Mouse (Mus musculus) kidney, adult 2 months (tissue): ENCODE measurements around the gene Plxna2. TPM values are rescaled to one million over a fixed set of nuclear protein-coding genes. Genes with fewer than 3 reads are reported as not detected.

ENCODE experiments used
- DNase-seq: peaks from one replicate; pipeline ENCODE4 v3.0.0; 2021
- H3K27ac ChIP-seq: fragments of 200-500 bp; 2 replicates; pipeline ENCODE4 v1.5.1; 2012; ENCODE audit warnings: low read depth, low read length, control low read depth, inconsistent platforms; ENCODE audit not compliant: insufficient read depth
- H3K27me3 ChIP-seq: fragments of 200-500 bp; replicated peaks from 2 replicates; pipeline ENCODE4 v1.6.1; 2012; ENCODE audit warnings: mild to moderate bottlenecking, moderate library complexity, low read length, inconsistent platforms; ENCODE audit not compliant: control insufficient read depth, insufficient read depth
- H3K36me3 ChIP-seq: fragments of 200-500 bp; 2 replicates; pipeline ENCODE4 v1.6.1; 2012; ENCODE audit warnings: mild to moderate bottlenecking, moderate library complexity, low read length, inconsistent platforms; ENCODE audit not compliant: control insufficient read depth, insufficient read depth
- H3K4me1 ChIP-seq: fragments of 200-500 bp; 2 replicates; pipeline ENCODE4 v1.6.1; 2011; ENCODE audit warnings: low read length; ENCODE audit not compliant: control insufficient read depth, insufficient read depth
- H3K4me3 ChIP-seq: fragments of 200-500 bp; 2 replicates; pipeline ENCODE4 v1.5.1; 2011; ENCODE audit warnings: mild to moderate bottlenecking, low read depth, low read length, control low read depth; ENCODE audit not compliant: insufficient read depth
- CTCF ChIP-seq: fragments of 200-500 bp; conservative IDR thresholded peaks from 2 replicates; pipeline ENCODE4 v1.5.1; 2011; ENCODE audit warnings: low read depth, mild to moderate bottlenecking, control low read depth, low read length, moderate library complexity, mixed read lengths; ENCODE audit not compliant: insufficient read depth, insufficient read length
- POLR2A ChIP-seq: fragments of 200-500 bp; IDR thresholded peaks from one replicate; pipeline ENCODE4 v1.6.1; 2011; ENCODE audit warnings: low read depth, low read length, control low read depth
- WGBS: fragments of 180-500 bp; shearing (Covaris S2); methylation state at CpG from one replicate; pipeline ENCODE4 v1.1.7; 2018; 5-methylcytosine and 5-hydroxymethylcytosine counted together
- polyA plus RNA-seq: library from polyadenylated mRNA; depleted of rRNA; stranded (reverse); fragments of >200 nt; gene quantifications from 2 replicates; pipeline ENCODE4 v1.2.3, GENCODE M21; 2012

Plxna2 gene
- polyA plus RNA-seq, 1 experiment = 5.1 TPM

DNA sequence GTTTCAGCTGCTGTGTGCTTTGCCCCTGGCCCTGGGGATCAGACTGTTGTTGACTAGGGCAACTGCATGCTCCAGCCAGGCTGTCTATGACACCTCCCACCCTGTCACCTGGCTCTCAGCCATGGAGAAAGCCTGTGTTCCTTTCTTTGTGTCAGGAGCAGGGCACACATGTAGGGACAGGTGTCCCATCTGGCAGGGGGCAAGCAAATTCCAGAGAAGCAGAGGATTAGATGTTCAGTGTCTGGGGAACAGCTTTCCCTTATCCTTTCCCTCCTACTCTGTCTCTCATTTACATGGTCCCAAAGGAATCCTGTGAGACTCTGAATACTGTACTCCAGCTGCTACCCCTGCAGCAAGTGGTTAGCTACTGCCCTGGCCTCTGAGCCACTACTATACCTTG lies 121.9 kb downstream of the Plxna2 start:
- Histone ChIP-seq H3K27me3 (no peaks in the 10 kb centered on the region), H3K27ac (no peak overlapping the region), H3K4me3 (no peak overlapping the region), H3K36me3 (no peaks in the 10 kb centered on the region), H3K4me1 (no peaks in the 10 kb centered on the region)
- TF ChIP-seq POLR2A (no peak), CTCF (no peak)
- DNase-seq = no peak

DNA sequence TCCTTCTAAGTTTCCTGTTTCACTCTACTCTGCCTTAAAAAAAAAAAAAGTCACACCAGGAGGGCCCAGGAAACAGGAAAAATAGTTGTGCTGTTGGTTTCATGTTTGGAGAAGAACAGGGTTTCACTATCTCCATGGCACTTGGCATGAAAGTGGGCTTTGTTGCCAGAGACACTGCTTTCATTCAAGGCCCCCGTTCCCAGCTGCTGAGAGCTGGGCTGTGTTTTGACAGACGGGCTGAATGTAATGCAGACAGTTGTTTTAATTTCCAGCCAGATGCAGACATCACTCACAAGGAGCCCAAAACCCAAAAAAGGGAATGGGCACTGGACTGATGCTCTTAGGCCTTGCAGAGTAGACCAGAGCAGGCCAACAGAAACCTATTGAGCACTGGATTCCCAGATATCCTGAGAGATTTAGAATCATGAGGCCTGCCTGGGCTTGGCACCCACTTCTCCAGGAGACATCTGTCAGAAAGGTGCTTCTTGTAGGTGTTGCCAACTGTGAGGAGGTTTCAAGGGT lies 124.9 kb downstream of the Plxna2 start:
- no peak overlapping the region for H3K4me3 ChIP-seq
- DNase-seq = no peak
- H3K27ac ChIP-seq = no peak overlapping the region
- 70% methylated on average over 2 of the region's 2 CpGs for WGBS
- peaks cover 7% of the 10 kb centered on the region; the same call in 1 of the 2 replicates for H3K4me1 ChIP-seq
- no peaks in the 10 kb centered on the region for H3K27me3 ChIP-seq
- no peak for TF ChIP-seq POLR2A
- no peak for TF ChIP-seq CTCF
- H3K36me3 ChIP-seq = no peaks in the 10 kb centered on the region

- Histone ChIP-seq H3K36me3 (no peaks in the 10 kb centered on the region), H3K4me3 (no peak overlapping the region), H3K27ac (no peak overlapping the region), H3K27me3 (no peaks in the 10 kb centered on the region), H3K4me1 (peaks cover 7% of the 10 kb centered on the region; the same call in 1 of the 2 replicates)
- no peak for TF ChIP-seq POLR2A
- no peak for TF ChIP-seq CTCF
- DNase-seq = no peak
- 90% methylated on average over 2 of the region's 2 CpGs for WGBS
Observed at GRCm38 (mm10) chr1:194745177-194745934, 127.3 kb downstream of the Plxna2 start.

- peak; percentile 80 for DNase-seq
- no peak overlapping the region for H3K4me3 ChIP-seq
- no peak overlapping the region for H3K27ac ChIP-seq
- WGBS = 23% methylated on average over 6 of the region's 6 CpGs
- TF ChIP-seq POLR2A = no peak
- no peak for TF ChIP-seq CTCF
- H3K4me1 ChIP-seq = peaks cover 7% of the 10 kb centered on the region; the same call in 1 of the 2 replicates
- H3K36me3 ChIP-seq = no peaks in the 10 kb centered on the region
- H3K27me3 ChIP-seq = no peaks in the 10 kb centered on the region
Observed at GRCm38 (mm10) chr1:194746332-194747249, 128.6 kb downstream of the Plxna2 start.

- H3K36me3 ChIP-seq = no peaks in the 10 kb centered on the region
- no peaks in the 10 kb centered on the region for H3K27me3 ChIP-seq
- peaks cover 7% of the 10 kb centered on the region; the same call in 1 of the 2 replicates for H3K4me1 ChIP-seq
- no peak for DNase-seq
- TF ChIP-seq POLR2A (no peak), CTCF (no peak)
- H3K27ac ChIP-seq = no peak overlapping the region
- no peak overlapping the region for H3K4me3 ChIP-seq
Observed at GRCm38 (mm10) chr1:194747258-194747657, 129.2 kb downstream of the Plxna2 start.

- 62% methylated on average over 2 of the region's 2 CpGs for WGBS
- no peaks in the 10 kb centered on the region for H3K27me3 ChIP-seq
- no peaks in the 10 kb centered on the region for H3K4me1 ChIP-seq
- no peak for TF ChIP-seq POLR2A
- 0 out of 2 replicates have a peak, but pooled peaks have one; percentile 17 for TF ChIP-seq CTCF
- H3K27ac ChIP-seq = no peak overlapping the region
- DNase-seq = peak; percentile 40
- peaks cover 3% of the 10 kb centered on the region; the same call in 1 of the 2 replicates for H3K36me3 ChIP-seq
- no peak overlapping the region for H3K4me3 ChIP-seq
Observed at GRCm38 (mm10) chr1:194753168-194753567, 135.2 kb downstream of the Plxna2 start.
